Mouse (Mus musculus) liver (tissue): Measurements from ENCODE around the gene Cul1.
A peak's percentile ranks its signal among the peaks of the same experiment; 100 is the strongest.
"Not testable (repeated sequence)": the region's sequence is repeated elsewhere in the genome, so short reads cannot be mapped to it uniquely, and the experiment has no call there.

Experiments used
- DNase-seq: peaks from one replicate; pipeline ENCODE4 v3.0.0-alpha.2; 2020; ENCODE audit warnings: mixed read lengths

The Cul1 gene

GRCm38 (mm10) chr6:47453098-47453497, at the start of gene Cul1:
Gene Cul1 (plus strand): TSS chr6:47453398.
- DNase-seq: no peak

GRCm38 (mm10) chr6:47404419-47405382, 48.5 kb upstream of the Cul1 start:
- no peak for DNase-seq

- no peak for DNase-seq
Measured at GRCm38 (mm10) chr6:47412886-47413606, 40.2 kb upstream of the Cul1 start.

GRCm38 (mm10) chr6:47413656-47414055, 39.5 kb upstream of the Cul1 start:
- DNase-seq: no peak

GRCm38 (mm10) chr6:47418691-47419090, 34.5 kb upstream of the Cul1 start:
- no peak for DNase-seq

- no peak for DNase-seq
Measured at GRCm38 (mm10) chr6:47420156-47420555, 33.0 kb upstream of the Cul1 start.

GRCm38 (mm10) chr6:47421221-47421620, 32.0 kb upstream of the Cul1 start:
- no peak for DNase-seq

GRCm38 (mm10) chr6:47426136-47426535, 27.1 kb upstream of the Cul1 start:
- no peak for DNase-seq

- not testable (repeated sequence) for DNase-seq
Measured at GRCm38 (mm10) chr6:47426556-47426955, 26.6 kb upstream of the Cul1 start.

- DNase-seq: not testable (repeated sequence)
Measured at GRCm38 (mm10) chr6:47432795-47433194, 20.4 kb upstream of the Cul1 start.

GRCm38 (mm10) chr6:47440080-47440479, 13.1 kb upstream of the Cul1 start:
- DNase-seq: no peak

- no peak for DNase-seq
Measured at GRCm38 (mm10) chr6:47447658-47448057, 5.5 kb upstream of the Cul1 start.

GRCm38 (mm10) chr6:47453522-47454130, 428 bp downstream of the Cul1 start:
- peak; percentile 75 for DNase-seq

GRCm38 (mm10) chr6:47454131-47454574, 955 bp downstream of the Cul1 start:
- DNase-seq: peak; percentile 92

GRCm38 (mm10) chr6:47454575-47455571, 1.7 kb downstream of the Cul1 start:
- DNase-seq: peak; percentile 83

GRCm38 (mm10) chr6:47455843-47456242, 2.6 kb downstream of the Cul1 start:
- no peak for DNase-seq

- DNase-seq: no peak
Measured at GRCm38 (mm10) chr6:47456853-47457252, 3.7 kb downstream of the Cul1 start.

- peak; percentile 33 for DNase-seq
Measured at GRCm38 (mm10) chr6:47465400-47465799, 12.2 kb downstream of the Cul1 start.

- no peak for DNase-seq
Measured at GRCm38 (mm10) chr6:47466488-47466887, 13.3 kb downstream of the Cul1 start.

- DNase-seq: no peak
Measured at GRCm38 (mm10) chr6:47467058-47467457, 13.9 kb downstream of the Cul1 start.

- no peak for DNase-seq
Measured at GRCm38 (mm10) chr6:47469760-47470159, 16.6 kb downstream of the Cul1 start.

- no peak for DNase-seq
Measured at GRCm38 (mm10) chr6:47472444-47472843, 19.2 kb downstream of the Cul1 start.
